ENCODE assay signal across 9 mouse cellular contexts in genomic region chr1:119049812-119050615, GRCm38 (mm10). TPM values are rescaled to one million over a fixed set of nuclear protein-coding genes. Genes with fewer than 3 reads are reported as not detected.
DNase-seq lines count a peak whose midpoint lies in the region; ATAC-seq lines count a peak whose summit lies in the region.
"Had no signal": no experiment of that assay in that cellular context is flagged by ENCODE, and none has a peak within 500 bp of the region (broad histone marks: within the 10 kb centered on the region; RNA-seq: fewer than 3 reads in every experiment).

No protein-coding gene starts in this region.

- DNase-seq in R1 (ENCODE audit: low read depth, low spot score): peak; percentile 54
- no peak for DNase-seq in thymus, adult 18-20 months
- no peak for DNase-seq in kidney, adult 9 months

- no peak for ATAC-seq in heart, embryonic 12.5 days (ENCODE audit: insufficient number of reproducible peaks, low FRiP score)
- no peak for ATAC-seq in heart, embryonic 11.5 days (replicated peaks; ENCODE audit: insufficient number of reproducible peaks, low FRiP score, low TSS enrichment)
- no peak for ATAC-seq in forebrain, embryonic 15.5 days (replicated peaks)
- ATAC-seq in midbrain, embryonic 12.5 days (ENCODE audit: low FRiP score, low read depth): no peak
- no peak for ATAC-seq in activated CD4-positive, CD25-positive, alpha-beta regulatory T cell, adult 4 months

- peaks cover 25% of the 10 kb centered on the region for H3K4me1 ChIP-seq in heart, embryonic 12.5 days (replicated peaks)
- H3K4me1 ChIP-seq in heart, embryonic 11.5 days (ENCODE audit: control insufficient read depth, insufficient read depth, low read length): peaks cover 15% of the 10 kb centered on the region
- H3K4me1 ChIP-seq in forebrain, embryonic 15.5 days: peaks cover 73% of the 10 kb centered on the region
- H3K4me1 ChIP-seq in midbrain, embryonic 12.5 days: peaks cover 63% of the 10 kb centered on the region

- no peaks in the 10 kb centered on the region for H3K36me3 ChIP-seq in heart, embryonic 12.5 days
- no peaks in the 10 kb centered on the region for H3K36me3 ChIP-seq in heart, embryonic 11.5 days (ENCODE audit: control insufficient read depth, insufficient read depth, low read length)
- no peaks in the 10 kb centered on the region for H3K36me3 ChIP-seq in forebrain, embryonic 15.5 days
- no peaks in the 10 kb centered on the region for H3K36me3 ChIP-seq in midbrain, embryonic 12.5 days

- no peak overlapping the region for H3K9ac ChIP-seq in heart, embryonic 12.5 days
- no peak overlapping the region for H3K9ac ChIP-seq in heart, embryonic 11.5 days (ENCODE audit: low read depth, low read length)
- H3K9ac ChIP-seq in forebrain, embryonic 15.5 days (replicated peaks): no peak overlapping the region
- H3K9ac ChIP-seq in midbrain, embryonic 12.5 days (replicated peaks): peak overlapping the region; percentile 47; the same call in 1 of the 2 replicates

- H3K4me2 ChIP-seq in heart, embryonic 12.5 days: 0 out of 2 replicates have a peak overlapping the region, but pooled peaks have one; percentile 96
- H3K4me2 ChIP-seq in heart, embryonic 11.5 days: no peak overlapping the region
- peak overlapping the region; percentile 87 for H3K4me2 ChIP-seq in forebrain, embryonic 15.5 days (replicated peaks)
- H3K4me2 ChIP-seq in midbrain, embryonic 12.5 days (replicated peaks): peak overlapping the region; percentile 94

- H3K27me3 ChIP-seq in heart, embryonic 12.5 days (replicated peaks): peaks cover 22% of the 10 kb centered on the region
- H3K27me3 ChIP-seq in heart, embryonic 11.5 days (ENCODE audit: control insufficient read depth, insufficient read depth, low read length): peaks cover 31% of the 10 kb centered on the region
- H3K27me3 ChIP-seq in forebrain, embryonic 15.5 days: no peaks in the 10 kb centered on the region
- peaks cover 42% of the 10 kb centered on the region for H3K27me3 ChIP-seq in midbrain, embryonic 12.5 days

- no peaks in the 10 kb centered on the region for H3K9me3 ChIP-seq in heart, embryonic 12.5 days (replicated peaks)
- H3K9me3 ChIP-seq in heart, embryonic 11.5 days (replicated peaks; ENCODE audit: control insufficient read depth, low read length): no peaks in the 10 kb centered on the region
- H3K9me3 ChIP-seq in forebrain, embryonic 15.5 days: no peaks in the 10 kb centered on the region
- no peaks in the 10 kb centered on the region for H3K9me3 ChIP-seq in midbrain, embryonic 12.5 days
- H3K9me3 ChIP-seq: megakaryocyte, embryonic 14.5 days had no signal

- 39% methylated on average over 10 of the region's 10 CpGs for WGBS in heart, embryonic 12.5 days
- WGBS in heart, embryonic 11.5 days (ENCODE audit: insufficient replicate concordance): 31% methylated on average over 10 of the region's 10 CpGs
- WGBS in forebrain, embryonic 15.5 days: 8% methylated on average over 10 of the region's 10 CpGs
- 2% methylated on average over 10 of the region's 10 CpGs for WGBS in midbrain, embryonic 12.5 days

- no peak overlapping the region for H3K4me3 ChIP-seq in heart, embryonic 12.5 days
- H3K4me3 ChIP-seq in heart, embryonic 11.5 days (ENCODE audit: low read depth, low read length): no peak overlapping the region
- H3K4me3 ChIP-seq in forebrain, embryonic 15.5 days: no peak overlapping the region
- H3K4me3 ChIP-seq in midbrain, embryonic 12.5 days: peak overlapping the region; percentile 52
- H3K4me3 ChIP-seq: megakaryocyte, embryonic 14.5 days had no signal

- no peak overlapping the region for H3K27ac ChIP-seq in heart, embryonic 12.5 days (ENCODE audit: poor library complexity, severe bottlenecking)
- H3K27ac ChIP-seq in heart, embryonic 11.5 days (ENCODE audit: low read depth, low read length): no peak overlapping the region
- H3K27ac ChIP-seq in forebrain, embryonic 15.5 days (replicated peaks): peak overlapping the region; percentile 85
- H3K27ac ChIP-seq in midbrain, embryonic 12.5 days (replicated peaks): peak overlapping the region; percentile 95

RNA-seq across cellular contexts. Expression of gene Gli2, which starts 3.4 kb away (rescaled TPM):
- 3.3 and 4.0 TPM in 2 replicates for polyA plus RNA-seq in heart, embryonic 12.5 days (2016; fragmentation: Nextera tagmentation; extraction: Ambion mirVana)
- polyA plus RNA-seq in heart, embryonic 11.5 days (2014; fragmentation: Nextera tagmentation; extraction: Ambion mirVana): 3.3 and 4.1 TPM in 2 replicates
- 4.0 and 5.4 TPM in 2 replicates for polyA plus RNA-seq in forebrain, embryonic 15.5 days (2015; fragmentation: Nextera tagmentation; extraction: Ambion mirVana)
- 8.6 and 9.6 TPM in 2 replicates for polyA plus RNA-seq in midbrain, embryonic 12.5 days (2016; fragmentation: Nextera tagmentation; extraction: Ambion mirVana)
- not detected for polyA plus RNA-seq in activated CD4-positive, CD25-positive, alpha-beta regulatory T cell, adult 4 months (2017; shearing (Covaris generic))

Comparison
In these comparisons a context has a peak if more than half of its experiments do, and no peak if none do; other contexts are left out.
1. H3K27ac ChIP-seq: peak in forebrain, embryonic 15.5 days (single experiment) and midbrain, embryonic 12.5 days (single experiment); none in heart, embryonic 12.5 days (single experiment) and heart, embryonic 11.5 days (single experiment).